Mouse (Mus musculus) forebrain, embryonic 16.5 days (tissue): Measurements from ENCODE around the gene Tprn. TPM values are rescaled to one million over a fixed set of nuclear protein-coding genes. Genes with fewer than 3 reads are reported as not detected.

ENCODE experiments used
- ATAC-seq: fragments of 200-750 bp; cut with Nextera tagmentation; 2 replicates; pipeline ENCODE4 v1.8.0; 2017; ENCODE audit warnings: mild to moderate bottlenecking, moderate library complexity
- H3K27ac ChIP-seq: fragments of 300-500 bp; sonication (generic); 2 replicates; pipeline ENCODE4 v1.5.1; 2014; ENCODE audit warnings: low read length, control low read depth
- H3K27me3 ChIP-seq: fragments of 300-500 bp; sonication (generic); replicated peaks from 2 replicates; pipeline ENCODE4 v1.6.1; 2014; ENCODE audit warnings: low read length; ENCODE audit not compliant: control insufficient read depth, insufficient read depth
- H3K36me3 ChIP-seq: fragments of 300-500 bp; sonication (generic); 2 replicates; pipeline ENCODE4 v1.6.1; 2014; ENCODE audit not compliant: control insufficient read depth, insufficient read depth
- H3K4me1 ChIP-seq: fragments of 300-500 bp; sonication (generic); replicated peaks from 2 replicates; pipeline ENCODE4 v1.6.1; 2014; ENCODE audit warnings: low read length; ENCODE audit not compliant: control insufficient read depth, insufficient read depth
- H3K4me2 ChIP-seq: fragments of 300-500 bp; sonication (generic); 2 replicates; pipeline ENCODE4 v1.6.1; 2014; ENCODE audit warnings: mild to moderate bottlenecking, low read length, control low read depth
- H3K4me3 ChIP-seq: fragments of 300-500 bp; sonication (generic); replicated peaks from 2 replicates; pipeline ENCODE4 v1.5.1; 2014; ENCODE audit warnings: mild to moderate bottlenecking, low read length, control low read depth
- H3K9ac ChIP-seq: fragments of 300-500 bp; sonication (generic); replicated peaks from 2 replicates; pipeline ENCODE4 v1.6.1; 2014; ENCODE audit warnings: low read depth, low read length, control low read depth
- H3K9me3 ChIP-seq: fragments of 300-500 bp; sonication (generic); 2 replicates; pipeline ENCODE4 v1.6.1; 2016; ENCODE audit warnings: low read length; ENCODE audit not compliant: control insufficient read depth
- WGBS: fragments of 180-500 bp; shearing (Covaris S2); extraction: QIAGEN DNeasy Blood & Tissue Kit; methylation state at CpG from one replicate; pipeline ENCODE4 v1.1.7; 2014; 5-methylcytosine and 5-hydroxymethylcytosine counted together
- polyA plus RNA-seq: library from polyadenylated mRNA; unstranded; fragments of >200 nt; fragmentation: Nextera tagmentation; extraction: Ambion mirVana; gene quantifications from 2 replicates; pipeline ENCODE4 v1.2.1, GENCODE M21; 2015

The Tprn gene
- polyA plus RNA-seq, 1 experiment from 2014 or later: 14.8 TPM

GRCm38 (mm10) chr2:25287927-25288649, 25.7 kb downstream of the Tprn start, which contains the start of gene Tmem210:
Gene Tmem210, plus strand, starts transcription at chr2:25288145.
- no peak for ATAC-seq

DNA sequence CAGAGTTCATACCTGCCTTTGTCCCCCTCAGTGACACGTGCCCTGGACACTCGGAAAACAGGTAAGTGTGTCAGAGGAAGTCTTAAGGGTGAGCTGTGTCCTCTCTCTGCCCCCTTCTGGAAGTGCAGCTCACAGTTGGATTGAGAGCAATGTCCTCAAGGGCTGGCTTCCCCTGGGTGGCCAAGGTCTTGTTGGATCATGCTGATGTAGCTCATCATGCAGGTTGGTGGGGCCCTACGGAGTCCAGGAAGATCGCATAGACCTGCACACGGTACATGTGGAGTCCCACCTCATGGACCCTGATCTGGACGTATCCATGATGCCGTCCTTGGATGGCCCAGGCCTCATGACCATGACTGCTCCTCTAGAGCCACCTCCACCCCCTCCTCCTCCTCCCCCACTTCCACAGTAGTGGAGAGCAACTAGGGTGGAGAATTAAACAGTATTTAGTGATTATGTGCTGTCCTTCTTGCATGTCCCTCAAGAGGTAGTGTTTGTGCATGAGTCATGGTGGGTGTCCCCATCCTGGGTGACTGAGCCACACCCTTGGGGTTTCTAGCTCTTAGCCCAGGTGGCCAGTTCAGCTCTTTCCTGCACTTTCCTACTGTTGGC, 26.4 kb downstream of the Tprn start:
- 79% methylated on average over 7 of the region's 7 CpGs for WGBS
- H3K9ac ChIP-seq: no peak overlapping the region
- no peak for ATAC-seq
- H3K4me2 ChIP-seq: no peak overlapping the region
- H3K27ac ChIP-seq: no peak overlapping the region
- peaks cover 13% of the 10 kb centered on the region; the same call in 1 of the 2 replicates for H3K36me3 ChIP-seq
- no peaks in the 10 kb centered on the region for H3K9me3 ChIP-seq
- H3K4me3 ChIP-seq: no peak overlapping the region
- H3K4me1 ChIP-seq: peaks cover 28% of the 10 kb centered on the region
- H3K27me3 ChIP-seq: peaks cover 49% of the 10 kb centered on the region

More at GRCm38 (mm10) chr2:25287927-25288649, 25.7 kb downstream of the Tprn start, which contains the start of gene Tmem210:
- no peak within 1 kb of the TSS for H3K4me2 ChIP-seq
- H3K9me3 ChIP-seq: no peaks in the 10 kb centered on the region
- H3K4me3 ChIP-seq: no peak within 1 kb of the TSS
- 73% methylated on average over 6 of the region's 6 CpGs for WGBS
- peaks cover 16% of the 10 kb centered on the region; the same call in 1 of the 2 replicates for H3K36me3 ChIP-seq
- no peak within 1 kb of the TSS for H3K27ac ChIP-seq
- H3K27me3 ChIP-seq: peaks cover 48% of the 10 kb centered on the region
- peaks cover 28% of the 10 kb centered on the region for H3K4me1 ChIP-seq
- no peak within 1 kb of the TSS for H3K9ac ChIP-seq

DNA sequence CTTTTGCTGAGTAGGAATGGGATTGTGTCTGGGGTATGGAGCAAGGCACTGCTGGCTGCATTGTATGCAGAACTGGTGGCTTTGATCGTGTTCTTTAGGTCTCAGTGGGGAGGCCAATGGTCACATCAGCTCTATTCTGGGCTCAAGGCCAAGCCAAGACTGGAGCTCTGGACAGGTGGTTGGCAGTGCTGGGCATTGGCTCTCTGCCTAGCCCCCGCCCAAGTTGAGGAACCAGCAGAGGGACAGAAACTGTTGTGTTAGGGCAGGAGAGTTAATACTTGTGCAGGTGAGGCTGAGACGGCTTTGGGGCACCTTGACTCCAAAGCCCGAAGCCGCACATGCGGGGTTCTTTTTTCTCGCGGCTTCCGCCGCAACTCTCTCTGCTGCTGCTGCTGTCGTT, 27.2 kb downstream of the Tprn start, which contains the start of gene Lrrc26:
Lrrc26 (plus strand) TSS at position 265 of the 400 bp plus-strand sequence.
- 10% methylated on average over 11 of the region's 11 CpGs for WGBS
- H3K9ac ChIP-seq: peak within 1 kb of the TSS; percentile 35; the same call in 1 of the 2 replicates
- peaks cover 49% of the 10 kb centered on the region for H3K27me3 ChIP-seq
- no peak for ATAC-seq
- H3K4me1 ChIP-seq: peaks cover 28% of the 10 kb centered on the region
- no peak within 1 kb of the TSS for H3K27ac ChIP-seq
- peak within 1 kb of the TSS; percentile 49 for H3K4me2 ChIP-seq
- peak within 1 kb of the TSS; percentile 25 for H3K4me3 ChIP-seq
- peaks cover 9% of the 10 kb centered on the region; the same call in 1 of the 2 replicates for H3K36me3 ChIP-seq
- H3K9me3 ChIP-seq: no peaks in the 10 kb centered on the region

- no peak overlapping the region for H3K27ac ChIP-seq
- H3K4me2 ChIP-seq: peak overlapping the region; percentile 49
- no peaks in the 10 kb centered on the region for H3K9me3 ChIP-seq
- H3K9ac ChIP-seq: peak overlapping the region; percentile 35; the same call in 1 of the 2 replicates
- WGBS: 2% methylated on average over 54 of the region's 54 CpGs
- H3K4me1 ChIP-seq: peaks cover 28% of the 10 kb centered on the region
- peak; percentile 38; the same call in 1 of the 2 replicates for ATAC-seq
- H3K36me3 ChIP-seq: peaks cover 7% of the 10 kb centered on the region; the same call in 1 of the 2 replicates
- H3K4me3 ChIP-seq: peak overlapping the region; percentile 25
- H3K27me3 ChIP-seq: peaks cover 52% of the 10 kb centered on the region
Measured at GRCm38 (mm10) chr2:25290101-25290815, 27.8 kb downstream of the Tprn start.

GRCm38 (mm10) chr2:25290816-25291130, 28.4 kb downstream of the Tprn start:
- H3K27me3 ChIP-seq: peaks cover 52% of the 10 kb centered on the region
- 2% methylated on average over 18 of the region's 18 CpGs for WGBS
- H3K4me2 ChIP-seq: peak overlapping the region; percentile 49
- peak overlapping the region; percentile 31; the same call in 1 of the 2 replicates for H3K9ac ChIP-seq
- peaks cover 4% of the 10 kb centered on the region; the same call in 1 of the 2 replicates for H3K36me3 ChIP-seq
- no peaks in the 10 kb centered on the region for H3K9me3 ChIP-seq
- H3K27ac ChIP-seq: no peak overlapping the region
- ATAC-seq: peak; percentile 31; the same call in 1 of the 2 replicates
- peaks cover 28% of the 10 kb centered on the region for H3K4me1 ChIP-seq
- H3K4me3 ChIP-seq: peak overlapping the region; percentile 25

DNA sequence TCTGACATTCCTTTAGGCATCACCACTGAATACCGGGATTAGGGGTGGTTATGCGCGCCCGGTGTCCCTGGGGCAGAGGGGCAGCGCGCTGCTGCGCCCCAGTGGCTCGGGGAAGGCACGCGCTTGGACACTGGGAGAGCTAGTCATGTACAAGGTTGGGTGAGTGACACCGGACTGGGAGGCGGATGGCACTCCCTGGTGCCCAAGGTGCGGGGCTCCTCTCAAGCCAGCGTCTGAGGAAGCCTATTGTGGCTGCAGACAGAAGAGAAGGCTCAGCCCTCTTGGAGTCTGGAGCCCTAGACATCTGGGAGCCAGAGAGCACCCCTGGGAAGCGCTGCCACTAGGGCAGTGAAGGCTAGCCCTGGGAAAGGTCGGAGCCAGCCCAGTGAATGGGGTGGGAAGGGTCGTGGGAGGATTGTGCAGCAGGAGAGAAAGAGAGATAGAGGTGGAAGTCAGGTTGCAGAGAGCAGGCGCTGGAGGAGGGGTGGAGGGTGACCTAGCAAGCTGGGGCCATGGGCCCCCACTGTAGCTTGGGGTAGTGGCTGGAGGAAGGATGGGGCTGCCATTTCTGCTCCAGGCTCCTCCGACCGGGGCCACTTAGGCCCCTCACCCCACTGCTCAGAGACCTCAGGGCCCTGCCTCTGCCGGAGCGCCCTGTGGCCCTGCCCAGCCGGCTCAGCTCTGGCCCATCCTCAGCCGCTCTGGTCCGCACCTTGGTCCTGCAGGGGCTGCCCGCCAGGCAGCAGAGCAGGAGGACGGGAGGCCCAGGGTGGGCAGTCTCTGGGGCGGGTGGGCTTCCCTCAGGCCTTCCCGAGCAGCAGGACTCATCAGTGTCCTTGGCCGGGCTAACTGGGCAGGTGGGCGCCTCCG, 29.0 kb downstream of the Tprn start:
- WGBS: 4% methylated on average over 32 of the region's 32 CpGs

DNA sequence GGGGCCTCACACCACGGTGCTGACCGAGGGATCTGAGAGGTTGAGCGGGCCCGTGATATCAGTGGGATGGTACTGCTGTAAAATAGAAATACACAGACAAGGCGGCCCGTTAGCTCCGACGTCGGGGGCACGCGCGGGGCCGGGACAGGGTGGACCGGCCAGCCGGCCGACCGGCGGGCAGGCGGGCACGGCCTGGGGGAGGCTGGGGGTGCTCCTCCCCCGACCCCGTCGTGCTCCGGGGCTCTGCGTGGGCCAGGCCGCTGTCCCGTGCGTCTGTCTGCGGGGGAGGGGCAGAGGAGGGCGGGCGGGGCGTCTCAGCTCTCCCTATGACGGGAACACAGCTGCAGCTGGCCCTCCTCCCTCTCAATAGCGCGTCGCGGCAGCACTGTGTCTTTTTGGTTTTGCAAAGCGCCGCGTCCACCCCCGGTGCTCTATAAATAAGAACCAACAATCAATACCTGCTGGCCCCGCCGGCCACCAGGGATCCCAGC, 29.7 kb downstream of the Tprn start:
- Histone ChIP-seq H3K27ac (no peak overlapping the region), H3K4me3 (peak overlapping the region; percentile 24), H3K9ac (peak overlapping the region; percentile 44), H3K4me1 (peaks cover 28% of the 10 kb centered on the region), H3K27me3 (peaks cover 58% of the 10 kb centered on the region), H3K9me3 (no peaks in the 10 kb centered on the region), H3K4me2 (peak overlapping the region; percentile 41), H3K36me3 (no peaks in the 10 kb centered on the region)
- peak; percentile 7; the same call in 1 of the 2 replicates for ATAC-seq
- whole genome bisulfite sequencing: 5% methylated on average over 34 of the region's 43 CpGs

More for the DNA sequence above, 29.0 kb downstream of the Tprn start:
- no peak overlapping the region for H3K27ac ChIP-seq
- H3K4me2 ChIP-seq: peak overlapping the region; percentile 49
- H3K4me3 ChIP-seq: peak overlapping the region; percentile 25
- H3K4me1 ChIP-seq: peaks cover 28% of the 10 kb centered on the region
- no peaks in the 10 kb centered on the region for H3K9me3 ChIP-seq
- no peaks in the 10 kb centered on the region for H3K36me3 ChIP-seq
- no peak for ATAC-seq
- no peak overlapping the region for H3K9ac ChIP-seq
- peaks cover 52% of the 10 kb centered on the region for H3K27me3 ChIP-seq

DNA sequence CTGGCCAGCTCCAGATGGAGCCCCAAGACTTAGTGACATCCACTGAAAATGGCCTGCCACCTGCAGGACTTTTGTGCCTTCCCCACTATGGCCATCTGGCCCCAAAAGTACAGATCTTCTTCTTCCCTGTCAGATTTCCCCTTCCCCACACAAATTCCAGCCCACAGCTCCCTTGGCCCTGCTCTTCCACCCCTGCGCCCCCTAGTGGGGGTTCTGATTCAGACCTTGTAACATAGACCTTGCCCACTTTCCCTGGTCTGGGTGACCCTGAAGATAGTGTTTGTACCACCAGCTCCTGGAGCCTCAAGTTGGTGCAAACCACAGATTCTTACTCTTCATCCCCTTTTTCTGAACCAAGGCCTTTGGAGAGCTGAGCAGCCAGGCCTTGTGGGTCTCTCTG, 30.4 kb downstream of the Tprn start:
- Histone ChIP-seq H3K27ac (no peak overlapping the region), H3K27me3 (peaks cover 62% of the 10 kb centered on the region), H3K36me3 (no peaks in the 10 kb centered on the region), H3K9me3 (no peaks in the 10 kb centered on the region), H3K4me3 (no peak overlapping the region), H3K9ac (no peak overlapping the region), H3K4me2 (no peak overlapping the region), H3K4me1 (peaks cover 28% of the 10 kb centered on the region)
- 0% methylated on average over 1 of the region's 1 CpGs for WGBS
- no peak; the same call in 1 of the 2 replicates for ATAC-seq
